Mouse (Mus musculus): Measurements from ENCODE around the gene Pigm. TPM values are rescaled to one million over a fixed set of nuclear protein-coding genes. Genes with fewer than 3 reads are reported as not detected.
A peak's percentile ranks its signal among the peaks of the same experiment; 100 is the strongest.

Gene Pigm
- polyA plus RNA-seq, 1 experiment, result 12.9 TPM

GRCm38 (mm10) chr1:172349916-172350812 is 26.2 kb upstream of the Pigm start:
- Histone ChIP-seq H3K27ac (ENCODE audit: insufficient read depth, low read length) (no peak overlapping the region), H3K4me1 (ENCODE audit: control insufficient read depth, insufficient read depth, low read length) (no peaks in the 10 kb centered on the region), H3K4me3 (ENCODE audit: insufficient read depth, low read length) (no peak overlapping the region)
- TF ChIP-seq CTCF (IDR thresholded peaks at IDR 0.05; ENCODE audit: borderline replicate concordance, insufficient read depth, low read length) (no peak), POLR2A (IDR thresholded peaks at IDR 0.05; ENCODE audit: low read depth, low read length) (no peak)

DNA sequence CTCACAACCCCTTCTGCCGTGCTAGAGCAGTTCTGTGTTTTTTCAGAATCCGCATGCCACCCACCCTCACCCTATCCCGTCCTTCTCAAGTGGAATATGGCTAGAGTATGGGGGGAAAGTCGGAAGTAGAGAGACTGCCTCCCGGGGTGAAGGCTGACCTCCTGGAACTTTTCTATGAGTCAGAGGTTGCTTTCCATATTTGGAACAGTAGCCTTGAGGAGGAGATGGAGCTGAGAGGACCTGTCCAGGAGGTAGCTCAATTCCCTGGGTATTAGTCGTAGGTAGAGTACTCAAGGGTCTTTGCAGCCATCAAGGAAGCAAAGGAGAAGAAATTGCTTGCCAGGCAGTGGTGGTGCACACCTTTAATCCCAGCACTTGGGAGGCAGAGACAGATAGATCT is 24.3 kb upstream of the Pigm start:
- Histone ChIP-seq H3K4me1 (ENCODE audit: control insufficient read depth, insufficient read depth, low read length) (no peaks in the 10 kb centered on the region), H3K4me3 (ENCODE audit: insufficient read depth, low read length) (no peak overlapping the region), H3K27ac (ENCODE audit: insufficient read depth, low read length) (no peak overlapping the region)
- TF ChIP-seq CTCF (IDR thresholded peaks at IDR 0.05; ENCODE audit: borderline replicate concordance, insufficient read depth, low read length), result no peak

GRCm38 (mm10) chr1:172352453-172352852 is 23.9 kb upstream of the Pigm start:
- H3K4me3 ChIP-seq (ENCODE audit: insufficient read depth, low read length), result no peak overlapping the region
- TF ChIP-seq POLR2A (IDR thresholded peaks at IDR 0.05; ENCODE audit: low read depth, low read length), result no peak
- TF ChIP-seq CTCF (IDR thresholded peaks at IDR 0.05; ENCODE audit: borderline replicate concordance, insufficient read depth, low read length), result no peak
- H3K4me1 ChIP-seq (ENCODE audit: control insufficient read depth, insufficient read depth, low read length), result no peaks in the 10 kb centered on the region
- H3K27ac ChIP-seq (ENCODE audit: insufficient read depth, low read length), result no peak overlapping the region

GRCm38 (mm10) chr1:172355336-172355735 is 21.0 kb upstream of the Pigm start:
- H3K27ac ChIP-seq (ENCODE audit: insufficient read depth, low read length), result no peak overlapping the region
- H3K4me3 ChIP-seq (ENCODE audit: insufficient read depth, low read length), result no peak overlapping the region
- TF ChIP-seq POLR2A (IDR thresholded peaks at IDR 0.05; ENCODE audit: low read depth, low read length) (no peak), CTCF (IDR thresholded peaks at IDR 0.05; ENCODE audit: borderline replicate concordance, insufficient read depth, low read length) (no peak)
- no peaks in the 10 kb centered on the region for H3K4me1 ChIP-seq (ENCODE audit: control insufficient read depth, insufficient read depth, low read length)

GRCm38 (mm10) chr1:172357550-172357949 is 18.8 kb upstream of the Pigm start:
- Histone ChIP-seq H3K27ac (ENCODE audit: insufficient read depth, low read length) (no peak overlapping the region), H3K4me1 (ENCODE audit: control insufficient read depth, insufficient read depth, low read length) (no peaks in the 10 kb centered on the region), H3K4me3 (ENCODE audit: insufficient read depth, low read length) (no peak overlapping the region)
- TF ChIP-seq CTCF (IDR thresholded peaks at IDR 0.05; ENCODE audit: borderline replicate concordance, insufficient read depth, low read length), result peak; percentile 74; the same call in 1 of the 2 replicates
- TF ChIP-seq POLR2A (IDR thresholded peaks at IDR 0.05; ENCODE audit: low read depth, low read length), result no peak

GRCm38 (mm10) chr1:172358341-172358740 is 18.0 kb upstream of the Pigm start:
- TF ChIP-seq POLR2A (IDR thresholded peaks at IDR 0.05; ENCODE audit: low read depth, low read length) (no peak), CTCF (IDR thresholded peaks at IDR 0.05; ENCODE audit: borderline replicate concordance, insufficient read depth, low read length) (no peak)
- Histone ChIP-seq H3K4me3 (ENCODE audit: insufficient read depth, low read length) (no peak overlapping the region), H3K4me1 (ENCODE audit: control insufficient read depth, insufficient read depth, low read length) (no peaks in the 10 kb centered on the region), H3K27ac (ENCODE audit: insufficient read depth, low read length) (no peak overlapping the region)

- H3K4me3 ChIP-seq (ENCODE audit: insufficient read depth, low read length), result no peak overlapping the region
- peak; percentile 33; the same call in 1 of the 2 replicates for TF ChIP-seq CTCF (IDR thresholded peaks at IDR 0.05; ENCODE audit: borderline replicate concordance, insufficient read depth, low read length)
- no peak for TF ChIP-seq POLR2A (IDR thresholded peaks at IDR 0.05; ENCODE audit: low read depth, low read length)
- no peak overlapping the region for H3K27ac ChIP-seq (ENCODE audit: insufficient read depth, low read length)
- no peaks in the 10 kb centered on the region for H3K4me1 ChIP-seq (ENCODE audit: control insufficient read depth, insufficient read depth, low read length)
These were observed 11.7 kb upstream of the Pigm start for GRCm38 (mm10) chr1:172364684-172365083.

DNA sequence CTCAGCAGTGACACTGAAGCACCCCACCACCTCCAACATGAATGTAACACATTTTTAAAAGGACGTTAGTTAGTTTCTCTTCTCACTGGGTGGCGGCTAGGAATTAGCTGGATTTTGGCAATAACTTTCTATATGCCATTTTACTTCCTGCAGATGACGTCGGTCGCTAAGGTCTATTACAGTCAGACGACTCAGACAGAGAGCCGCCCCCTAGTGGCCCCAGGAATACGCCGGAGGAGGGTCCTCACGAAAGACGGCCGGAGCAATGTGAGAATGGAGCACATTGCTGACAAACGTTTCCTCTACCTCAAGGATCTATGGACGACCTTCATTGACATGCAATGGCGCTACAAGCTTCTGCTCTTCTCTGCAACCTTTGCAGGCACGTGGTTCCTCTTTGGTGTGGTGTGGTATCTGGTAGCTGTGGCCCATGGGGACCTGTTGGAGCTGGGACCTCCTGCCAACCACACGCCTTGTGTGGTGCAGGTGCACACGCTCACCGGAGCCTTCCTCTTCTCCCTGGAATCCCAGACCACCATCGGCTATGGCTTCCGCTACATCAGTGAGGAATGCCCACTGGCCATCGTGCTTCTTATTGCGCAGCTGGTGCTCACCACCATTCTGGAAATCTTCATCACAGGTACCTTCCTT is 7.5 kb upstream of the Pigm start:
- no peak for TF ChIP-seq POLR2A (IDR thresholded peaks at IDR 0.05; ENCODE audit: low read depth, low read length)
- TF ChIP-seq CTCF (IDR thresholded peaks at IDR 0.05; ENCODE audit: borderline replicate concordance, insufficient read depth, low read length), result no peak
- no peak overlapping the region for H3K4me3 ChIP-seq (ENCODE audit: insufficient read depth, low read length)
- H3K27ac ChIP-seq (ENCODE audit: insufficient read depth, low read length), result no peak overlapping the region
- no peaks in the 10 kb centered on the region for H3K4me1 ChIP-seq (ENCODE audit: control insufficient read depth, insufficient read depth, low read length)

GRCm38 (mm10) chr1:172376758-172377458 is 562 bp downstream of the Pigm start:
- H3K27ac ChIP-seq (ENCODE audit: insufficient read depth, low read length), result no peak overlapping the region
- H3K4me1 ChIP-seq (ENCODE audit: control insufficient read depth, insufficient read depth, low read length), result peaks cover 3% of the 10 kb centered on the region; the same call in 1 of the 2 replicates
- TF ChIP-seq POLR2A (IDR thresholded peaks at IDR 0.05; ENCODE audit: low read depth, low read length), result no peak
- TF ChIP-seq CTCF (IDR thresholded peaks at IDR 0.05; ENCODE audit: borderline replicate concordance, insufficient read depth, low read length), result no peak
- H3K4me3 ChIP-seq (ENCODE audit: insufficient read depth, low read length), result peak overlapping the region; percentile 91
